Mouse (Mus musculus): ENCODE measurements around the gene Pou1f1. TPM values are rescaled to one million over a fixed set of nuclear protein-coding genes. Genes with fewer than 3 reads are reported as not detected.

Pou1f1 gene
- not detected for total RNA-seq (2021)
- long read RNA-seq, experiment 1 = 0 reads
- long read RNA-seq, experiment 2 = 0 reads

DNA sequence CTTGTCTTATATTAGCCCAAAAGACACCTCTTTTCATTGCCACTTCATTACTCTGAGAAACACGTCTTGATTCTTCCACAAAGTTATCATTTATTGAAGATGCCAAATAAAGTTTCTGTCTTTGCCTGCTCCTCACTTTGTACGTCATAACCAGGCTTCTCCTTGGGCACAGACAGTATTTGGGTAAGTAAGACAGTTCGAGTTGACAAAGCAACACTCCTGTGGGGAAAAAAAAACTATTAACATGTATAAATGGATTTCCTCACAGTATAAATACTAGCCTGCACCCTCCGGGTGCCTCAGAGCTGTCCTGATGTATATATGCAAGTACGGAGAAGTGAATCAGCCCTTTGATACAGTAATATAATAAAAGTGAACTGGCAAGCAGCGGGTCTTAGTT lies at the start of gene Pou1f1:
Pou1f1 (plus strand) TSS at position 301 of the 400 bp plus-strand sequence.
- DNase-seq = no peak

DNA sequence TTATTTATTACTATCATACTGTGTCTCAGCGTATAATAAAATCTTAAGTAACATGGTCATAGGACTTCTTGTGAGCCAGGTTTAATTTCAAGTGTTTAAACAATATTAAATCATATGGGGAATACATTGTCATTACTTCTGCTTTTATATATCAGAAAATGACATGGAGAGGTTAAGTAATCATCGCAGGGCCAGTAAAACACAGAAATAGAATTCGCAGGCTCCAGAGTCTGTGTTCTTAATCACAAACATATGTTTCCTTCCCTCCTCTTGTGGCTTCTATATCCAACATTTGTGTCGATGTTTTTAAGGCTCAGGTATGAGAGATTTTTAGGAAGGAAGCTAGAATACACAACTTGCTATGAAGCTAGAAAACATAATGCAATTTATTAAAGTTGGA lies 49.7 kb upstream of the Pou1f1 start:
- no peak for DNase-seq

DNA sequence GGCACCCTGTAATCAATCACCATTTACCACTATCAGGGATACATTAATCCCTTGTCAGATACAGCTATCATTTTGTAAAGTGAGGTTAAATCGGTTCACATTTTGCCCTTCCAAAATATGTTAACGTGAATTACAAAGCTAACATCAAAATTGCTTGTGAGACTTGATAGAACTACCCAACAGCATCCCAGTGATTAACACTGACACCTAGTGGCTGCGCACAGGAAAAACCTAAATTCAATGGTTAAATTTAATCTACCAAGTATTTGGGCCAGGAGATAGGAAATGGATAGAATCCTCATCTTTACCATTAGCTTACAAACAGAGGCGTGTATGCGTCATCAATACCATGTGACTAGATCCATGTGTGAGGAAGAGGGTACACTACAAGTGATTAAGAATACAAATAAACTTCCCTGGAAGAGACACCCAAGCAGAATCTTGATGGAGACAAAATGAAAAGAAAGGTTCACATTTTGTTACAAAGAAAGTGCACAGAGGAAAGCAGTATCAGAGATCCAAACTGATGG lies 47.8 kb upstream of the Pou1f1 start:
- DNase-seq = no peak

DNA sequence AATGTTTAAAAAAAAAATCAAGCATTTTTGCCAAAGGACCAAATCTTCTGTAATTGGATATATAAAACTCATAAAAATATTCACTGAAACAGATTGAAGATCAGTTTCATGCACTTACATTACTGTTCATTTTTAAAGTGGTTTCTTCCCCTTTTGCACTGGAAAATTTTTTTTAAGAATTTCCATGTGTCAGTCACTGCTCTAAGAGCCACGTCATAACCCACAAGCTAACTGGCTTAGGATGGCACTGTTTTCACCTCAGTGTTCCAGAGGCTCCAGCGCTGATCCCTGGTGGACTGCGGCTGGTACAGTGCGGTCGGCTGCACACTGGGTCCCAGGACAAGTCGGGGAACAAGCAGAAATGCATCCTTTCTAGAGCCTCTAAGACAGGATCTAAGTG lies 34.6 kb upstream of the Pou1f1 start:
- DNase-seq = no peak

DNA sequence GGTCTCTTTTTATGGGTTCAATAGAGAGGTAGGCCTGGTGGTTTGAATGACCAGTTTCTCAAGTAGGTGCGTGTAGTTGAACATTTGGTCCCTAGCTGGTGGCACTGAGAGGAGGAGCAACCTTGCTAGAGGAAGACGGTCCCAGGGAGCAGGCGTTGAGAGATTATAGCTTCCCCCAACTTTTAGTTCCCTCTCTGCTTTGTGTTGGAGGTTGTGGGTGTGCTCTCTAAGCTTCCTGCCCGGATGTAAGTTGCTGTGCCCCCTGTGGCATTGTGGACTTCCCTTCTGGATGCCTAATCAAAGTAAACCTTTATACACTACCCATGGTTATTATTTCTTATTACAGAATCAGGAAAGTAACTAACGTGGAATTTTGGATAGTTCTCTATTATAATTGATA lies 24.3 kb upstream of the Pou1f1 start:
- DNase-seq = no peak

DNA sequence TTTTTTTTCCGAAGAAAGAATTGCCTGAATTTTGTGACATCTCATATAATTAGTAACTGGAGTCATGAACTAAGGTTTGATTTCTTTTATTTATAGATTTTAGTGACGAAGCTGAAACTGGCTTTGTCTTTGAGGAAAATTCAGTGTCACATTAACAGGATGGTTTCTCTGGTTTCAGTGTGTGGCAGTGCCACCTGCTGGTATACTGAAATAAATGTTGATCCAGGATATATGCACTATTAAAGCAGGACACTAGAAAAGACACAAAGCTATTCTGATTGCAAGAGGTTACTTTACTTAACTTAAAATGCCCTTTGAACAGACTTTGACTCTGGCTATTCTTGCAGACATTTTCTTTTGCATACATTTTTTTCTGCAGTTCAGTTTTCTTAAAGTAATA lies 23.3 kb upstream of the Pou1f1 start:
- no peak for DNase-seq

DNA sequence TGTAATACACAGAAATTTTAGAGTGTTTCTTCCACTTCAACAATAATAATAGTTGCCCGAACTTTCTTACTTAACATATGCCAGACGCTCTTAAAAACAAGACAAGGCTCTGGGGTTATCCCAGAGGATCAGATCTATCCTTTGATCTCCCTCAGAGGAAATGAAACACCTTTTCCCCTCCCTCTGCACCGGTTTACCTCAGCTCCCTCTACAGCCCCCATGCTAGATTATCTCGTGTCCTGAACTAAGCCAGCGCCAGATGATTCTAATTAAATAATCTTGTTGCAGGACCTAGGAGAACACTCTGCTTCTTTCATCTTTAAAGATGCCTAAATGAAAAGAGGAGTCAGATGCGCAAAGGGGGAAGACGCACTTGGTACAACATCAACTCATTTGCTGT lies 6.1 kb upstream of the Pou1f1 start:
- DNase-seq = no peak

DNA sequence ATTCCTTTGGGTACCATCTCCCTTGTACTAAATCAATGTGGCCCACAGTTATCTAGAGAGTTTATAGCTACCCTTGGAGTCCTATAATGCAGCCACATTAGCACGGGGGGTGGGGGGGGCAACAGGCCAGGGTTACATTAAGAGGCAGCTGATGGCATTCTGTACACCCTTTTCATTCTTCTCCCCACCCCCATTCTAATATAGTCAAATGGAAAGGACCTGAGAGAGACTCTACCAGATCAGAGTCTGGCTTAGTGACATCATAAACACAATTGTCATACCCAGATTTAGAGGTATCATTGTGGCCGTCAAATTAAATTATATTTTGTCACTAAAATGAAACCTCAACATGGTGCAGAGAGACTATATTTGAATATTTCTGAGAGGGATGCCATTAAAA lies 5.7 kb downstream of the Pou1f1 start:
- no peak for DNase-seq

DNA sequence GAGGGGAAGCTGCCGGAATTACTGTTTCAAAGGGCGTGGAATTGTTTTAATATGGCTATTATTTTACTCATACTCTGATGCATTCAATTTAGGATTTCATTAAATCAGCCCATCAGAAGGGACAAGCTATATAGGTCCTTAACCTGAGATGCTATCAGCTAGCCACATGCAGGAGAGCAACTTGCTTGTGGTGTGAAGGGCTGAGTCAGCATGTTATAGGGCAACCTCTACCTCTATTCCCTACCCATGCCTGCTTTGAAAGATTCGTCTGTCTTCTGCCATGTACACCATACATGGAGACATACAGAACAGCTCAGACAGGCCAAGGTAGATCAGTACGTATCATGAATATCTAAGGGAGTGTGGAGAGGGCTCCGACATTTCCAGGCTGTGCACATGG lies 6.4 kb downstream of the Pou1f1 start:
- DNase-seq = no peak

DNA sequence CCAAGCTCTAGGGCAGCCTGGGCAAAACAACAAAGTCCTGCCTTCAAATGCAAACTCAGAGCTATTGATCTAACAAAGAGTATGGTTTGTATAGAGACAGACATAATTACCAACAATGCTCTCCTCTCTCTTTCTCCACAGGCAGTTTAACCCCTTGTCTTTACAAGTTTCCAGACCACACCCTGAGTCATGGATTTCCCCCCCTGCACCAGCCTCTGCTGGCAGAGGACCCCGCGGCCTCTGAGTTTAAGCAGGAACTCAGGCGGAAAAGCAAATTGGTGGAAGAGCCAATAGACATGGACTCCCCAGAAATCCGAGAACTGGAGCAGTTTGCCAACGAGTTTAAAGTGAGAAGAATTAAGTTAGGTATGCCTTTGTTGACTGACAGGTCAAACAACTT lies 9.3 kb downstream of the Pou1f1 start:
- no peak for DNase-seq

DNA sequence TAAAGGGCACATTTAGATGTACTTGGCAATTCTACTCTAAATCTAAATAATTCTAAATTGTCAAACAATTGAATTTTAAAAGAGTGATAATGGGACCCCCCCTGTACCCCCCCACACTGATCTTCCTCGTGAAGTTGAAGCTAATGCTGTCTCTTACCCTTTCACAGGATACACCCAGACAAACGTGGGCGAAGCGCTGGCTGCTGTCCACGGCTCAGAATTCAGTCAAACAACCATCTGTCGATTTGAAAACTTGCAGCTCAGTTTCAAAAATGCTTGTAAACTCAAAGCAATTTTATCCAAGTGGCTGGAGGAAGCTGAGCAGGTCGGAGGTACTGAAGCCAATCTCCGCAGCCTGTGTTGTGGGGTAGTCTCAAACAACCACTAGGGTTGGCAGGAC lies 11.4 kb downstream of the Pou1f1 start:
- no peak for DNase-seq

DNA sequence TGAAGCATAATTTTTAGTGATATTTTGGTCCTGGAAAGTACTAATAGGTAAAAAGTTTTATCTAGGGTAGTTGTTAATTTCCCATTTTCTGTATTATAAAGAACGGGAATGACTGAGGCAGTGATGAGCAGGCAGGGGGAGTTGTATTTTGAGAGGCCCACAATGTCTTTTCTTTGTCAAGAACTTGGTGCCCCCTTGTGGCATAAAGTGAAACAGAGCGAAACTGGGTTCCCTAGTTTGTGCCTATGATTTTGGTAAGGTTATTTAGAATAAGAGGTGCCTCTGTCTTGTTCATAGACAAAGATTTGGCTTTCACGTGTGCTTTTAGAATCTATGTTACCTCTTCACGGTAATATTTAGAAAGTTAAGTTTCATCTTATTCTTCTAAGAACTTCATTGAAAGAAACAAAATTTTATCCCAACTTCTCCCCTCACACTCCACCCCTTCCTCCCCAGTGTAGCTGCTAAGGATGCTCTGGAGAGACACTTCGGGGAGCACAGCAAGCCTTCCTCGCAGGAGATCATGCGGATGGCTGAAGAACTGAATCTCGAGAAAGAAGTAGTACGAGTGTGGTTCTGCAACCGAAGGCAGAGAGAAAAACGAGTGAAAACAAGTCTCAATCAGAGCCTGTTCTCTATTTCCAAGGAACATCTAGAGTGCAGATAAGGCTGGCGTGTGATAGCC lies 13.1 kb downstream of the Pou1f1 start:
- DNase-seq = peak; percentile 18

DNA sequence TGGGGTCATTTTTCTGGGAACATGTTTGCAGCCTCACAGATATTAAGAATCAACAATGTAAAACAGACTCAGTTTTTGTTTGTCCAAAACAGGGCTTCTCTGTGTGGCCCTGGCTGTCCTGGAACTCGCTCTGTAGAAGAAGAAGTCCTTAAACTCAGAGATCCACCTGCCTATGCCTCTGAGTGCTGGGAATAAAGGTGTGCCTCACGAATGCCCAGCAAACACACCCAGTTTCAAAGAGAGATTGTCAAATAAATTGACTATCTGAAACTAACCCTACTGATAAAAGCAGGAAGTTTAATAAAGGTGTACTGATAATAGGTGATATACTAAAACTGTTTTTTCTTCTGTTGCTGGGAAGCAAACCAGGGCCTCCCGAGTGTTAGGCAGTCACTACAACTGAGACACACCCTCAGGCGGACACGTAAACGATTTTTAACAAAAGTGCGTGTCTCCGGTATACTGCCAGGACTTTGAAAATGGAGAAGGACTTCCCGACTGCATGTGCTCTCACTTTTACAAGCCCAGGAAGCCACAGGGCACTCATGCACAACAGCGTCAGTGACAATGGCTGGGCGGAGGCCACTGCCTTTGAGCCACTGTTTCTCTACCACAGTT lies 23.5 kb downstream of the Pou1f1 start:
- DNase-seq = no peak

DNA sequence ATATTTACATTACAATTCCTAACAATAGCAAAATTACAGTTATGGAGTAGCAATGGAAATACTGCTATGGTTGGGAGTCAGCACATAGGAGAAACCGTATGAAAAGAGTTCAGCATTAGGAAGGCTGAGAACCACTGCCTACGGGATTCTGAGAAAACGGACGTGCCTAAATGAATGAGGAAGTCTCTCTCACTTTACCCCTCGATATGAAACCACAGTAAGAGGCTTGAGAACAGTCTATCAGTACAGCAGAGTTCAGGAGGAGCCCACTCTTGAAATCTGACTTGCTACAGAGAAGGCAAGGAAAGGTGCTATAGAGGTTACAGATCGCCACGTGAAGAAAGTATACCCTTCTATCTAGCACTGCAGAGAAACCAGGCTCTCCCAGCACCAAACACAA lies 28.6 kb downstream of the Pou1f1 start:
- no peak for DNase-seq

DNA sequence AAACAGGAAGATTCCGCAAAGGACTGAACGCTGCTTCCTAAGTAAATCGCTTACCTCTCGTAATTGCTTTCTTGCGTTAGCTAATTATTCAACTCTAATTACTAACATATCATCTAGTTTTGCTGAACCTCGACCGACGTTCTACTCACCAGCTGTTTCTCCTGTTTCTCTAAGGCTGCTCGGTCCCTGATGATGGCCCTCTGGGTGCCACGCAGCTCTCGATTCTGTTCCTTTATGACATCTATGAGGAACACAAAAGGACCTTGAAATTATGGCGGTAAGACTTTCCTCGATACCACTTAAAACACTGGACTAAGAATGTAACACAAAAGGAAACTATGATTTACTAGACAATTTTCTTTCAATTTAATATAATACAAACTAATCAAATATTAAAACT lies 30.5 kb downstream of the Pou1f1 start:
- DNase-seq = no peak

DNA sequence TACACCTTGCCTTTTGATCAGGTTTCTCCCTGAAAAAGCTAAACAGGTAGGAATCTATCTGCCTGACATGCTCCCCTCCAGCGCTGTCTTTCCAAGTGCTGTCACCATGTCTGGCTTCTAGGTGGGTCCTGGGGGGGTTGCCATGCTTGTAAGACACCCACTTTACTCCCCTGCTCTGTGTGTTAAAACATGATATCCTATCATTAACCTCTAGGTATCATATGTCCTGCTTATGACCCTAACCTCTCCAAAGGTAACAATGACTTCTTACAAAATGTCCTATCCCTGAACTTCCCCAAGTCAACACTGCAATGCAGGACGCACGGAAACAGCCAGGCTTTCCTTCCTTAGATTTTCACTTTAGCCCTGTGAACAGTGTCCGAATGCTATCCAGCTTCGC lies 34.0 kb downstream of the Pou1f1 start:
- DNase-seq = no peak

DNA sequence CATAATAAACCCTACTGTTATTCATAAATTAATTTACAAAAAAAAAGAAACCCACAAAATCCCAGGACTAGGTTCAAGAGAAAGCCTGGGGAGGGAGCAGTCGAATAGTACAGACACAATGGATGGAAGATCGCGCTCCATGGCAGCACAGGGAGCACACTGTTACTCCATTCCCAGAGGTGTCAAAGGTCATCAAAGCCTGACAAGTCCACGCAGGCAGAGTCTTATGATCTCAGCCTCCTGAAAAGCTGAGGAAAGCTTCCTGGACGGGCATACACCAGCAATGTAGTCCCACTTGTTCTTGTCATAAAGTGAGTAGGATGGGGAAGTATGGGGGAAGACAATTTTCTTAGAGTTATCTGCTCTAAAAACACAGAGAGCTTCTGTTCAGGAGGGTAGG lies 37.1 kb downstream of the Pou1f1 start:
- DNase-seq = no peak

DNA sequence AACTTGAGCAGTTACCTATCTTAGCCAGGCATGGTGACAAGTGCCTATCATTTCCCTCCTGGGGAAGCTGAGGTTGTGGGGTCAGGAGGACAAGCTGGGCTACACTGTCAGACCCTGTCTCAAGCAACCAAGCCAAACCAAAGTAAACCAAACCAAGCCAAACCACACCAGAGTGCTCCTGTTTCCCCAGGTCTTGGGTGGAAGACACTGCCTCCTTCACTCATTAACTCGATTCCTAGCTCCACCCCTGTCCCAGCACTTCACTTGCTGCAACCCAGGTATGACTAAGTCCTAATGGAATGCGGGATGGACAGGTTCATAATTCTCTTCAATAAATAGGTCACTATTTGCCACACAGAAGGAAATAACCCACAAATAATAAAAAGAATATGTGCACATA lies 39.3 kb downstream of the Pou1f1 start:
- DNase-seq = no peak

DNA sequence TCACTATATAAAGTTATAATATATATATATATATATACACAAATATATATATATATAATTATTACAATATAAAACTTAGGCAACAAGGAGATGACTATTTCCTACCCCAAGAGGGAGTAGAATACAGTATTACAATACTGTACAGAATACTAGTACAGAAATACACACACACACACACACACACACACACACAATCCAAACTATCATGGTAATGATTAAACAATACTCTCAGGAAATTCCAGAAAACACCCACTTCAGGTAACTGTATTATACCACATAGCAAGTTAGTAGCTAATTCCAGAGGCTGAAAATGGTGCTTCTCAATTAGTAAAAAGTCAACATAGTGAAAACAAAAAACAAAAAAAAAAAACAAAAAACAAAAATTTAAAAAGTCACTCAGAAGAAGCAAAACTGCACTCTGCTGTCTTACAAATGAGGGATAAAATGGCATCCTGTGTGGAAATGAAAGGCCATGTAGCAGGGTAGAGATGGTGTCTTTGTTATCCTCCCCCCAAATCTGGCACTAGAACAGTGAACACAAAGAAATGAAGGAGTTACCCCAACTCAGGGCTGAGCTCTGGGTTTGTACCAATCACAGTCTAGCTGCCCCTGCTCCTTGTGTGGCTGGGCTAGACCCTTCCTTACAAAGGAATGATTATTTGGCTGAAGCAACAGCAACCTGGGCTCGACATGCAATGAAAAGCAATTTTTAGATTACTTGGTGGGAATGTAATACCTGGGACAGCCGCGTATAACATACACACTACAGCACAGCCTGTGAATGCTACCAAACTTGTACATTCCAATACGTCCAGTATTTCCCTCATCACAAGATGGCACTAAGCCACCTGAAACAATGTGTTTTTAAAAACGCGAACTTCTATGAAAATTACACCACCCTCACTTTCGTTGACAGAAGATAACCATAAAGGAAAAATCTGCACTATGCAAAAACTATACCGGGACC lies 41.0 kb downstream of the Pou1f1 start:
- DNase-seq = no peak

DNA sequence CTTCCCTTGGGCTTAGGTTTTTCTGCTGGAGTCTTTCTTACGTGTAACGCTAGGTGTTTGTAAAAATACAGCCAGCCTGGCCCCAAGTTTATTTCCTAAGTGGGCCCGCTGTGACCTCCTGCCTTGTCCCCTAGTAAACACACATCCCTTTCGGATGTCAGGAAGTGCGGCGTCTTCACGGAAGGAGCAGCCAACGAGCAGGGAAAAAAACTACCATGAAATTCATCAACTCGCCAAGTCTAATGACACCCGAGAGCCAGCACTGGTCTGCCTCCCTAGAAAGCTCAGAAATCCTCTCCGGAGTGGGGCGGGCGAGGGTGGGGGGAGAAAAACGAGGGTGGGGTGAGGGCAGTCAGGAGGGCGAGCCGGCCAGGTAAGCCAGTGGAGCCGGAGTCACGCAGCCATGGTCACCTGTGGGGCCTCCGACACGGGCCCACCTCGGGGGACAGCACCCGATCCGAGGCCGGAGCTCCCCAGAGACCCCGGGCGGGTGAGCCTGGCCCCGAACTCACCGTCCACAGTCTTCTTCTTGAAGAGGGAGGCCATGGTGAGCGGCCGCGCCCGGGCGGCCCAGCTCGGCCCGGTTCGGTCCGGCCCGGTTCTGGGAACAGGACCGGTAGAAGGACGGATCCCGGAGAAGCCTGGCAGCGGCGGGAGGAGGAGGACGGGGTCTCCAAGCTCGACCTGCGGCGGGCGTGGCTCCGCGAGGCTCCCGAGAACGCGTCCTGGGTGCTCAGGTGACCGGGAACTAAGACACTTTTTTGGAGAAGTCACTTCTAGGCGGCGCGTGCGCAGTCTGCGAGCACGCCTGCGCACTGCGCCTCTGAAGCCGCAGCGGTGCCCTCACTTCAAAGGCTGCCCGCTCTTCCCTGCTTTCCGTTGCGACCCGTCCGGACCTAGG lies 41.9 kb downstream of the Pou1f1 start, which contains the start of gene Chmp2b:
Chmp2b (minus strand) TSS at position 764 of the 901 bp plus-strand sequence.
- DNase-seq = peak; percentile 78

DNA sequence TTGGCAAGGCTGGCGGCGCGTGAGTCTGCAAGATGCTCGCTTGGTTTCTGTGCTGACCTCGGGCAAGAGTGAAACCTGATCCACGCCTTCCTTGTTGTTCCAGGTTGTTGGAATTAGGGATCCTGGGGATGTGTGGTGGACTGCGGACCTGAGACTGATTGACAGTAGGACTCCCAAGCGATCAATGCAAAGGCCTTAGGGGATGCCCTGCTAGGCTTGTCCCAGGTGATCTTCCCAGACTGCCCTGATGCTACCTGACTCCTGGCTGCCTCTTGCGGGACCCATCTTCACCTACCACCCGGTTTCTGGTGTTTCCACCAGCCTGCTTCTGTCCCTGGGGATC lies 42.5 kb downstream of the Pou1f1 start:
- no peak for DNase-seq

DNA sequence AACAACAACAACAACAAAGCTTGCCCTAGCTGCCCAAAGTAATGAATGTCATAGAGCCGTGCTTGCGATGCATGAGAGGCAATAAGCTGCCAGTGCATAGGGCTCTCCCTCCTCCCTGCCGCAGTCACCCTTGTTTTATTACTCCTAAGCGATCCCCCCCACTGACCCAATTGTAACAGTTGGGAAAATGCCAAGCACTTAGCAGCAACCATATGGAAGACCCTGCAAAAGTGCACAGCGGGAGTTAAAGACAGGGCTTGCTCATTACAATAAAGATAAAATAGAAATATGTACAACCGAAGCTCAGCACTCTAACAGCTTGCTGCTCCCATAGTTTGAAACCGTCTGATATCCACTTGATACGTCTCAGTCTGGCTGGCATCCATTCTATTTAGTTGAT lies 44.0 kb downstream of the Pou1f1 start:
- no peak for DNase-seq
